1 mouse cellular context compared by ENCODE assay signal in the genomic region with DNA sequence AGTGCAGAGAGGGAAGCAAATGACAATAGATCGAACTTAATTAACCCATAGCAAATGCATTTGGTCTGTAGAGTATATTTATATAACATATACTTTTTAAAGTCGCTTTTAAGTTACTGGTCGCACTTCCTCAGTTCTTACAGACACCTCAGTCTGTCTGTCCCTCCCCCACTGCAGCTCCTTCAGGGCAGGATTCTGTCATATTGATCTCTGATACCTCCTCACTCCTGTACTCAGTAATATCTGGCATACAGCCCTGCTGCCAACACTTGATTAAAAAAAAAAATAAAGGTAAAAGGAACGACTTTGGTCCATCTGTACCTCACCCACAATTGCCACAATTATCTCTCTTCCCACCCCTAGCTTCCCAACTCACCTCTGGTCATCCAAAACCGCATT.
TF ChIP-seq lines count a peak whose summit lies in the region.

No protein-coding gene starts in this region.

TF ChIP-seq in CH12.LX, 34 proteins besides CTCF, POLR2A, EP300 and RAD21:
- TF ChIP-seq NRF1 (IDR thresholded peaks at IDR 0.05; ENCODE audit: low read depth, low read length) (no peak), JUND (conservative IDR thresholded peaks at IDR 0.05; ENCODE audit: low read depth, low read length) (no peak)
TF ChIP-seq in CH12.LX: peak in this region for 0.
